Mouse (Mus musculus) lung, embryonic 15.5 days (tissue): ENCODE measurements around the gene Cavin1. TPM values are rescaled to one million over a fixed set of nuclear protein-coding genes. Genes with fewer than 3 reads are reported as not detected.

Source experiments
- ATAC-seq: fragments of 200-750 bp; cut with Nextera tagmentation; 2 replicates; pipeline ENCODE4 v1.8.0; 2017; ENCODE audit warnings: moderate number of reproducible peaks, borderline replicate concordance; ENCODE audit not compliant: low FRiP score, low TSS enrichment; ENCODE audit errors: extremely low read depth
- H3K27ac ChIP-seq: fragments of 300-500 bp; sonication (generic); 2 replicates; pipeline ENCODE4 v1.5.1; 2015; ENCODE audit warnings: moderate library complexity, mild to moderate bottlenecking, inconsistent platforms
- H3K27me3 ChIP-seq: fragments of 300-500 bp; sonication (generic); 2 replicates; pipeline ENCODE4 v1.6.1; 2015; ENCODE audit warnings: inconsistent platforms
- H3K36me3 ChIP-seq: fragments of 300-500 bp; sonication (generic); 2 replicates; pipeline ENCODE4 v1.6.1; 2015; ENCODE audit warnings: inconsistent platforms
- H3K4me1 ChIP-seq: fragments of 300-500 bp; sonication (generic); 2 replicates; pipeline ENCODE4 v1.6.1; 2015; ENCODE audit warnings: inconsistent platforms
- H3K4me2 ChIP-seq: fragments of 300-500 bp; sonication (generic); 2 replicates; pipeline ENCODE4 v1.6.1; 2015; ENCODE audit warnings: inconsistent platforms, mild to moderate bottlenecking, moderate library complexity
- H3K4me3 ChIP-seq: fragments of 300-500 bp; sonication (generic); 2 replicates; pipeline ENCODE4 v1.5.1; 2015; ENCODE audit warnings: mild to moderate bottlenecking, inconsistent platforms
- H3K9ac ChIP-seq: fragments of 300-500 bp; sonication (generic); 2 replicates; pipeline ENCODE4 v1.6.1; 2015; ENCODE audit warnings: inconsistent platforms
- H3K9me3 ChIP-seq: fragments of 300-500 bp; sonication (generic); 2 replicates; pipeline ENCODE4 v1.6.1; 2016; ENCODE audit warnings: inconsistent platforms
- WGBS: fragments of 180-500 bp; shearing (Covaris S2); methylation state at CpG from one replicate; pipeline ENCODE4 v1.1.7; 2015; 5-methylcytosine and 5-hydroxymethylcytosine counted together
- polyA plus RNA-seq: library from polyadenylated mRNA; unstranded; fragments of >200 nt; fragmentation: Nextera tagmentation; extraction: Ambion mirVana; gene quantifications from 2 replicates; pipeline ENCODE4 v1.2.1, GENCODE M21; 2015

Gene Cavin1
- polyA plus RNA-seq, 1 experiment from 2014 or later, result 425 TPM

DNA sequence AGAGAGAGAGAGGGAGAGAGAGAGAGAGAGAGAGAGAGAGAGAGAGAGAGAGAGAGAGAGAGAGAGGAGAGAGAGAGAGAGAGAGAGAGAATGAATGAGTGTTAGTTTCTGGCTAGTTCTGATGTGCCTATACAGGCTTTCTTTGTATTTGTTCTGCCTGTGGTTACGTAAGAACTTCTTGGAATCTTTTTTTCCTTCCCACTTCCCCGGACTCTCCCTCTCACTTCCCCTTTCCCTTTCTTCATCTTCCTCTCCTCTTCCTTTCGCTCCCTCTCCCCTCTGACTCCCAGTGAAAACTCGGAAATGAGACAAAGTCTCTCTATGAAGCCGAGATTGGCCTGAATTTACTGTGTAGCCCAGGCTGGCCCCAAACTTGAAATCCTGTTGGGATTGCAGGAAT is 24.0 kb upstream of the Cavin1 start:
- Histone ChIP-seq H3K9me3 (no peaks in the 10 kb centered on the region), H3K27me3 (no peaks in the 10 kb centered on the region), H3K4me1 (no peaks in the 10 kb centered on the region), H3K4me3 (no peak overlapping the region), H3K4me2 (no peak overlapping the region), H3K36me3 (no peaks in the 10 kb centered on the region), H3K9ac (no peak overlapping the region), H3K27ac (no peak overlapping the region)
- no peak for ATAC-seq
- 53% methylated on average over 5 of the region's 5 CpGs for WGBS

DNA sequence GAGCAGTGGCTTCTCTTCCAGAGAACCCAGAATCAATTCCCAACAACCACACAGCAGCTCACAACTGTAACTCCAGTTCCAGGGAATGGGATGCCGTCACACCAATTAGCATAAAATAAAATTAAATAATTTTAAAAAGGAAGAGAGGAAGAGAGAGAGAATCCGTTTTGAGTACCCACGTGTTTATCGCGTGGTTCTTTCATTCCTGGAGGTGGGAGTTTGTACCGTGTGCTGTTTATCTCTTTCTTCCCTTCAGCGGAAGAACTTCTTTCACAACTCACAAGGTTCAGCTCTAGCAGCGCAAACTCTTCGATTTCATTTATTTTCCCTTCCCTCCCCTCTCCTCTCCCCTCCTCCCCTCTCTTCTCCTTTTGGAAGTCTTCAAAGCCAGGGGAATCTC is 23.5 kb upstream of the Cavin1 start:
- no peaks in the 10 kb centered on the region for H3K4me1 ChIP-seq
- no peaks in the 10 kb centered on the region for H3K36me3 ChIP-seq
- no peak for ATAC-seq
- no peaks in the 10 kb centered on the region for H3K27me3 ChIP-seq
- no peak overlapping the region for H3K4me3 ChIP-seq
- no peak overlapping the region for H3K9ac ChIP-seq
- H3K4me2 ChIP-seq, result no peak overlapping the region
- no peaks in the 10 kb centered on the region for H3K9me3 ChIP-seq
- no peak overlapping the region for H3K27ac ChIP-seq
- WGBS, result 36% methylated on average over 9 of the region's 9 CpGs

DNA sequence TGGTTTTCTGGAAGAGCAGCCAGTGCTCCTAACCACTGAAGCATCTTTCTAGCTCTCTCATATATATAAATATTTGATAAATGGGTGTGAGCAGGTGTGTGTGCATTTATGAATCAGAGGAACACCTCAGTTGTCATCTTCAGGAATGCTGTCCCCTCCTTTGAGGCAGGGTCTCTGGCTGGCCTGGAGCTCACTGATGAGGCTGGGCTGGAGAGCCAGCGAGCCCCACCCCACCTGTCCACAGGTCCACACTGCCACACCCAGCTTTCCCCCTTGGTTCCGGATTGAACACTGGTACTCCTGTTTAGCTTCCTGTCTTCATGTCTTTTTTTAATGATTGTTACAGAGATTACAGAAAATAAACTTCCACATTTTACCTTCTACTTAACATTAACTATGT is 22.8 kb upstream of the Cavin1 start:
- Histone ChIP-seq H3K36me3 (no peaks in the 10 kb centered on the region), H3K4me1 (no peaks in the 10 kb centered on the region), H3K9ac (no peak overlapping the region), H3K27ac (no peak overlapping the region), H3K27me3 (no peaks in the 10 kb centered on the region), H3K9me3 (no peaks in the 10 kb centered on the region), H3K4me3 (no peak overlapping the region), H3K4me2 (no peak overlapping the region)
- no peak for ATAC-seq
- 62% methylated on average over 2 of the region's 2 CpGs for WGBS

DNA sequence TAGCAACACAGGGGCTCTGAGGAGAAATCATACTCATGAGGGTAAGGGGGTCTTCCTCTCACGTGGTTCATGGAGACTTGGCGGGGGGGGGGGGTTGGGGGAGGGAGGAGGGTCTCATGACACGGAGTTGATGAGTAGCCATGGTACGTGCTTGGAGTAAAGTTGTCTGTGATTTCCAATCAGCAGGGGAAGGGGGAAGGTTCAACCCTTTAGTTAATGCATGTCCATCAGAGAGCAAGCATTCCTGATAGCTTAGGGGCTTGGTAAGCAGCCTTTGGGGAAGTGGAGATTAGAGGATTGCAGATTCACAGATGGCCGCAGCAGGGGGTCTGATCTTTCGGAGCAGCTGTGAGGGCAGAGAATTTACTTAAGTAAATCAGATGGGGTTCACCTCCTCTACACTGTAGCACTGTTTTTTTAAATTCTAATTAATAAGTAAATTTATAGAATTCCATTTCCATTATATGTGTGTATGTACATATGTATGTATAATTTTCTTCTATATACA is 20.4 kb upstream of the Cavin1 start:
- Histone ChIP-seq H3K4me2 (no peak overlapping the region), H3K4me1 (no peaks in the 10 kb centered on the region), H3K27me3 (no peaks in the 10 kb centered on the region), H3K4me3 (no peak overlapping the region), H3K9me3 (no peaks in the 10 kb centered on the region), H3K27ac (no peak overlapping the region), H3K36me3 (no peaks in the 10 kb centered on the region), H3K9ac (no peak overlapping the region)
- WGBS, result 28% methylated on average over 5 of the region's 6 CpGs
- ATAC-seq, result no peak

DNA sequence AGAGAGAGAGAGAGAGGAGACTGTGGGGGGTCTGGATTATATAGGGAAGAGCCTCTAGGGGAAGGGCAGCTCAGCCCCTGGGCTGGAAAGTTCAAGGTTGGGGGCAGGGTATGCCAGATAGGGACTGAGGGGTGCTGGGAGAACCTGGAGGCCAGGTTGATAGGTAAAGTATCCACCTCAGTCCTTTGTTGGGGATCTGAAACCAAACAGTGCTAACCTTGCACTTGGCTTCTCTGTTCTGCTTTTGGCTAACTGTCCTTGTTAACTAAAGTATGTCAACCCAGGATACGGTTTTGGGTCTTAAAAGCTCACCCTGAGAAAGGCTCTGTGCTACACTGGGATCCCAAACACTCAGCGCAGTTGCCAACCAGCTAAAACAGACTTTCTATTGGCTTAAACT is 19.0 kb upstream of the Cavin1 start:
- H3K36me3 ChIP-seq, result no peaks in the 10 kb centered on the region
- no peak overlapping the region for H3K4me3 ChIP-seq
- H3K9ac ChIP-seq, result no peak overlapping the region
- no peak for ATAC-seq
- WGBS, result 61% methylated on average over 2 of the region's 2 CpGs
- H3K9me3 ChIP-seq, result no peaks in the 10 kb centered on the region
- H3K4me2 ChIP-seq, result no peak overlapping the region
- H3K27ac ChIP-seq, result no peak overlapping the region
- no peaks in the 10 kb centered on the region for H3K27me3 ChIP-seq
- H3K4me1 ChIP-seq, result no peaks in the 10 kb centered on the region

DNA sequence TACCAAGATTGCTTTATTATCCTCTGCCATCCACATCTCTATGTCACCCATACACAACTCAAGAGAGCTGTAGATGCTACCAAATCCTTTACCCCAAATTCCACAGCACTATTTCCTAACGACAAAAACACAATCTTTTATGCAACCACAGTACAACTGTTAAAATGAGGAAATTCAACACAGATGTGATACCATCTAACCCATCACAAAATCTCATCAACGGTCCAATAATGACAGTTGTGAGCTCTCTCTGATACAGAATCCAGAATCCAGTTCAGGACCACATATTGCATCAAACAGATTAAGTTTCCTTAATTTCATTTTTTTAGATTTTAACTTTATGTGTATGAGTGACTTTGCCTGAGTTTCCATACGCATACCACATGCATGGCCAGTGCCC is 18.0 kb upstream of the Cavin1 start:
- Histone ChIP-seq H3K4me3 (no peak overlapping the region), H3K36me3 (no peaks in the 10 kb centered on the region), H3K27me3 (no peaks in the 10 kb centered on the region), H3K4me1 (peaks cover 1% of the 10 kb centered on the region; the same call in 1 of the 2 replicates), H3K9me3 (no peaks in the 10 kb centered on the region), H3K4me2 (no peak overlapping the region), H3K27ac (no peak overlapping the region), H3K9ac (no peak overlapping the region)
- WGBS, result 78% methylated on average over 3 of the region's 3 CpGs
- no peak for ATAC-seq

DNA sequence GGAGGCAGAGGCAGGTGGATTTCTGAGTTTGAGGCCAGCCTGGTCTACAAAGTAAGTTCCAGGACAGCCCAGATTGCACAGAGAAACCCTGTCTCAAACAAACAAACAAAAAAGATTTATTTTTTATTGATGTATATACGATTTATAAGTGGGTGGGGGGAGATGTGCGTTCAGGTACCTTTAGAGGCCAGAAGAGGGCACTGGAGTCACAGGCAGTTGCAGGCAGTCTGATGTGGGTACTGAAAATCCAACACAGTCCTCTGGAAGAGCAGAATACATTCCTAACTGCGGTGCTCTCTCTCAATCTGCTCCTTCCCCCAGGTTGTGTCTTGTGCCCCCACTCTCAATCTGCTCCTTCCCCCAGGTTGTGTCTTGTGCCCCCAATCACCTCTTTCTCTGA is 14.9 kb upstream of the Cavin1 start:
- peaks cover 13% of the 10 kb centered on the region for H3K4me1 ChIP-seq
- no peak overlapping the region for H3K4me3 ChIP-seq
- H3K4me2 ChIP-seq, result no peak overlapping the region
- H3K27ac ChIP-seq, result no peak overlapping the region
- no peaks in the 10 kb centered on the region for H3K9me3 ChIP-seq
- no peaks in the 10 kb centered on the region; the same call in 1 of the 2 replicates for H3K27me3 ChIP-seq
- no peak for ATAC-seq
- no peak overlapping the region for H3K9ac ChIP-seq
- WGBS, result 50% methylated on average over 3 of the region's 3 CpGs
- no peaks in the 10 kb centered on the region for H3K36me3 ChIP-seq

DNA sequence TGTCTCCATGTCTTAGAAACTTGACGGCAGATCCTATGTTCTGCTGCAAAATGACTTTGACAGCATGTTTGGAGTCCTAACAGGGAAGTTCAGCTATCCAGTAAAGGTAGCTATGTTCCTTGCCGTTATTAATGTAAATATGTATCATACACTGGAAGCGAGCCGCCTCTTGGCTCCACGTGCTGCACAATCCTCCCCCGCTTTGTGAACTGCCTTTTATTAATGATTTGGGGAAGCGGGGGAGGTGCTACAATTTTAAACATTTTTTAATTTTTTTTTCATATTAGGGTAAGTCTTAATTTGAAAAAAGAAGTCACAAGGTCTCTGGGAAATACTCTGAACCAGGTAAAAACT is 13.1 kb upstream of the Cavin1 start:
- Histone ChIP-seq H3K4me2 (peak overlapping the region; percentile 67; the same call in 1 of the 2 replicates), H3K9me3 (no peaks in the 10 kb centered on the region), H3K36me3 (no peaks in the 10 kb centered on the region), H3K27me3 (no peaks in the 10 kb centered on the region; the same call in 1 of the 2 replicates), H3K27ac (no peak overlapping the region), H3K9ac (no peak overlapping the region), H3K4me1 (peaks cover 21% of the 10 kb centered on the region), H3K4me3 (no peak overlapping the region)
- WGBS, result 56% methylated on average over 7 of the region's 7 CpGs
- ATAC-seq, result no peak

DNA sequence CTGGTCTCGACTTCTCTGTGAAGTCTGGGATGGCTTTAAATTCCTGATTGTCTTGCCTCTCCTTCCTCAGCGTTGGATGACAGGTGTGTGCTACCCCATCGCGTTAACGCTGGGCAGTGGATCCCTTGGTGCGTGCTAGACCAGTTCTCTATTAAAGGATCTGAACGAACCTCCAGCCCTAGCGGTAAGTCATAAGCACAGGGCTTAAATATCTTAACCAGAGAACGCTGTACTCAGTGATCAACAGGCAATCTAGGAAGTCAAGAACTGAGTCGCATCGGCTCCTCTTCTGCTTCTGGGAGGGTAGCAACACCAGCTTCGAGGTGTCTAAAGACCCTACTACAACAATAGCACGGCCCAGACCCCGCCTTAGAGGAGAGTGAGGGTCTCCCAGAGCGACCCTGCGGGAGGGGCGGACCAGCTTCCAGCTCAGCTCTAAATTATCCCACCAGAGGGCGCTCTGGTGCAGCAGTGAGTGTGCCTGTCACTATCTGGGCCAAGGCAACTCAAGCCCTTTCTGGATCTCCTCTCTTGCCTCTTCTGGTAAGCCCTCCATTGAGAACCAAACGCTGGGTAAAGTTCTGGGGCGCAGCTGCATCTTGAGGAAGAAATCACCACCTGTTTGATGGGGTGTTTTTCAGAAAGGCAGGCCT is 12.6 kb upstream of the Cavin1 start:
- H3K9me3 ChIP-seq, result no peaks in the 10 kb centered on the region
- WGBS, result 5% methylated on average over 20 of the region's 20 CpGs
- H3K9ac ChIP-seq, result peak overlapping the region; percentile 42
- H3K27me3 ChIP-seq, result no peaks in the 10 kb centered on the region; the same call in 1 of the 2 replicates
- H3K4me1 ChIP-seq, result peaks cover 21% of the 10 kb centered on the region
- no peaks in the 10 kb centered on the region for H3K36me3 ChIP-seq
- peak overlapping the region; percentile 36 for H3K4me3 ChIP-seq
- H3K27ac ChIP-seq, result peak overlapping the region; percentile 39; the same call in 1 of the 2 replicates
- ATAC-seq, result peak; percentile 82
- peak overlapping the region; percentile 67 for H3K4me2 ChIP-seq

DNA sequence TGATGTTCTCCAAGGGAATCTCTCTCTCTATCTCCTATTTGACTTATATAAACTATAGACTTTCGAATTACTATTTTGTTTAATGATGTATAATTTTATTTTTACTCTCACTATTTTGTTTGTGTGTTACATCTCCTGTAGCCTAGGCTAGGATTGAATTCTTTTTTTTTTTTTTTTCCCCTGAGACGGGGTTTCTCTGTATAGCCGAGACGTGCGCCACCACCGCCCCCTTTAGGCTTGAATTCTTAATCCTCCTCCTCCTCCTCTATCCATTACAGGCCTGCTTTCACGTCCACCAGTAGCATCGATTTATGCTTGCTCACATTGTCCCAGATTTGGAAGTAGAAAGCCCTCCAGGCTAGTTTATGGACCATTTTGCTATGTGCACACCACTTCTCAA is 11.4 kb upstream of the Cavin1 start:
- WGBS, result 23% methylated on average over 8 of the region's 8 CpGs
- Histone ChIP-seq H3K9ac (no peak overlapping the region), H3K4me3 (no peak overlapping the region), H3K27ac (no peak overlapping the region), H3K4me2 (no peak overlapping the region), H3K36me3 (no peaks in the 10 kb centered on the region), H3K27me3 (no peaks in the 10 kb centered on the region; the same call in 1 of the 2 replicates), H3K4me1 (peaks cover 21% of the 10 kb centered on the region), H3K9me3 (no peaks in the 10 kb centered on the region)
- ATAC-seq, result no peak

DNA sequence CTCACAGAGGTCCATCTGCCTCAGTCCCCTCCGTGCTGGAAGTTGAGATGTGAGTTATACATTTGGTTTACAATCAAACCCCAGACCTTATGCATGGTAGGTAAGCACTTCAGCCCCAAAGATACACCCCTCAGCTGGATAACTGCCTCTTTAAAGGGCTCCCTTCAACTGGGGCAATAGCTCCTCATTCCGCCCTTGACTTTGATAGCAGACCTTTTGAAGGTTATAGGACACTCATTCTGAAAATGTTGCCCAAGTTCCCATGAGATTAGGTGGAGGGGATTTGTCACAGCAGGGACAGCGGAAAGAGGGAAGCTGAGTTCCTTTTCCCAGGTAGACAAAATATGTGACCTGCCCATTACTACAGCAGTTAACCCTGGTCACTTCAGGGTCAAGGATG is 10.5 kb upstream of the Cavin1 start:
- Histone ChIP-seq H3K4me1 (peaks cover 21% of the 10 kb centered on the region), H3K9ac (no peak overlapping the region), H3K4me2 (no peak overlapping the region), H3K27me3 (no peaks in the 10 kb centered on the region; the same call in 1 of the 2 replicates), H3K4me3 (no peak overlapping the region), H3K27ac (peak overlapping the region; percentile 25; the same call in 1 of the 2 replicates), H3K9me3 (no peaks in the 10 kb centered on the region), H3K36me3 (no peaks in the 10 kb centered on the region)
- WGBS, result 55% methylated on average over 3 of the region's 3 CpGs
- ATAC-seq, result no peak

DNA sequence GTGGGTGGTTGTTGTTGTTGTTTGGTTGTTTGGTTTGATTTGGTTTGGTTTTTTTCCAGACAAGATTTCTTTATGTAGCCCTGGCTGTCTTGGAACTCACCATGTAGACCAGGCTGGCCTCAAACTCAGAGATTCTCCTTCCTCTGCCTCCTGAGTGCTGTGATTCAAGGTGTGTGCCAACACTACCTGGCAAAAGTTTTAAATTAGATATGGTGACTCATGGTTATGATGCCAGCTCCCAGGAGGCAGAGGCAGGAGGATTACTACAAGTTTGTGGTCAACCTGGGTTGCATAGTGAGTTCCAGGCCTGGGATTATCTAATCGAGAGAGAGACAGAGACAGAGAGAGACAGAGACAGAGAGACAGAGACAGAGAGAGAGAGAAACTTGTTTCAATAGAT is 9.8 kb upstream of the Cavin1 start:
- no peaks in the 10 kb centered on the region; the same call in 1 of the 2 replicates for H3K27me3 ChIP-seq
- peaks cover 21% of the 10 kb centered on the region for H3K4me1 ChIP-seq
- H3K4me3 ChIP-seq, result no peak overlapping the region
- 67% methylated on average over 1 of the region's 1 CpGs for WGBS
- H3K9me3 ChIP-seq, result no peaks in the 10 kb centered on the region
- no peak overlapping the region for H3K4me2 ChIP-seq
- no peak for ATAC-seq
- H3K9ac ChIP-seq, result no peak overlapping the region
- H3K27ac ChIP-seq, result peak overlapping the region; percentile 74
- H3K36me3 ChIP-seq, result no peaks in the 10 kb centered on the region
